Mouse (Mus musculus): Measurements from ENCODE around the gene Aldh1l1. TPM values are rescaled to one million over a fixed set of nuclear protein-coding genes. Genes with fewer than 3 reads are reported as not detected.

Aldh1l1 gene
- polyA plus RNA-seq, 1 experiment from 2014 or later = 8.1 TPM

- no peaks in the 10 kb centered on the region for H3K9me3 ChIP-seq (replicated peaks)
- no peak for ATAC-seq
- no peaks in the 10 kb centered on the region for H3K36me3 ChIP-seq (ENCODE audit: poor library complexity, severe bottlenecking)
- H3K4me1 ChIP-seq = peaks cover 5% of the 10 kb centered on the region; the same call in 1 of the 2 replicates
- WGBS = 70% methylated on average over 7 of the region's 7 CpGs
- H3K4me3 ChIP-seq = no peak overlapping the region
- H3K9ac ChIP-seq = no peak overlapping the region
- H3K27ac ChIP-seq = no peak overlapping the region
- no peak overlapping the region for H3K4me2 ChIP-seq
- H3K27me3 ChIP-seq = peaks cover 11% of the 10 kb centered on the region
Observed at GRCm38 (mm10) chr6:90603126-90603525, 116.9 kb downstream of the Aldh1l1 start.

GRCm38 (mm10) chr6:90604130-90604529 lies 117.9 kb downstream of the Aldh1l1 start:
- H3K27me3 ChIP-seq = peaks cover 11% of the 10 kb centered on the region
- no peak overlapping the region for H3K9ac ChIP-seq
- ATAC-seq = no peak
- H3K4me3 ChIP-seq = peak overlapping the region; percentile 56
- WGBS = 61% methylated on average over 3 of the region's 3 CpGs
- peaks cover 5% of the 10 kb centered on the region; the same call in 1 of the 2 replicates for H3K4me1 ChIP-seq
- no peak overlapping the region for H3K27ac ChIP-seq
- peak overlapping the region; percentile 74 for H3K4me2 ChIP-seq
- H3K36me3 ChIP-seq (ENCODE audit: poor library complexity, severe bottlenecking) = no peaks in the 10 kb centered on the region
- no peaks in the 10 kb centered on the region for H3K9me3 ChIP-seq (replicated peaks)

- WGBS = 1% methylated on average over 49 of the region's 49 CpGs
- Histone ChIP-seq H3K36me3 (ENCODE audit: poor library complexity, severe bottlenecking) (no peaks in the 10 kb centered on the region), H3K4me2 (peak within 1 kb of the TSS; percentile 74), H3K27me3 (peaks cover 11% of the 10 kb centered on the region), H3K4me3 (peak within 1 kb of the TSS; percentile 56), H3K4me1 (peaks cover 5% of the 10 kb centered on the region; the same call in 1 of the 2 replicates), H3K9ac (peak within 1 kb of the TSS; percentile 68), H3K27ac (no peak within 1 kb of the TSS), H3K9me3 (replicated peaks) (no peaks in the 10 kb centered on the region)
- ATAC-seq = peak; percentile 90
Observed at GRCm38 (mm10) chr6:90604533-90605297, 118.5 kb downstream of the Aldh1l1 start, which contains the start of gene Slc41a3. Slc41a3 (plus strand) TSS chr6:90604725.

- WGBS = 25% methylated on average over 5 of the region's 5 CpGs
- Histone ChIP-seq H3K4me2 (peak overlapping the region; percentile 74), H3K27ac (no peak overlapping the region), H3K4me1 (peaks cover 5% of the 10 kb centered on the region; the same call in 1 of the 2 replicates), H3K9me3 (replicated peaks) (no peaks in the 10 kb centered on the region), H3K27me3 (peaks cover 11% of the 10 kb centered on the region), H3K4me3 (peak overlapping the region; percentile 56), H3K9ac (peak overlapping the region; percentile 68), H3K36me3 (ENCODE audit: poor library complexity, severe bottlenecking) (no peaks in the 10 kb centered on the region)
- ATAC-seq = no peak
Observed at GRCm38 (mm10) chr6:90605298-90605665, 119.1 kb downstream of the Aldh1l1 start.

- H3K9me3 ChIP-seq (replicated peaks) = no peaks in the 10 kb centered on the region
- peaks cover 5% of the 10 kb centered on the region; the same call in 1 of the 2 replicates for H3K4me1 ChIP-seq
- no peaks in the 10 kb centered on the region for H3K36me3 ChIP-seq (ENCODE audit: poor library complexity, severe bottlenecking)
- H3K9ac ChIP-seq = no peak overlapping the region
- no peak overlapping the region for H3K4me3 ChIP-seq
- peaks cover 11% of the 10 kb centered on the region for H3K27me3 ChIP-seq
- no peak overlapping the region for H3K4me2 ChIP-seq
- ATAC-seq = no peak
- no peak overlapping the region for H3K27ac ChIP-seq
- 26% methylated on average over 7 of the region's 7 CpGs for WGBS
Observed at GRCm38 (mm10) chr6:90606538-90606937, 120.3 kb downstream of the Aldh1l1 start.

- no peaks in the 10 kb centered on the region for H3K9me3 ChIP-seq (replicated peaks)
- H3K27me3 ChIP-seq = peaks cover 11% of the 10 kb centered on the region
- H3K4me1 ChIP-seq = peaks cover 5% of the 10 kb centered on the region; the same call in 1 of the 2 replicates
- H3K4me2 ChIP-seq = no peak overlapping the region
- H3K36me3 ChIP-seq (ENCODE audit: poor library complexity, severe bottlenecking) = no peaks in the 10 kb centered on the region
- no peak for ATAC-seq
- H3K4me3 ChIP-seq = no peak overlapping the region
- no peak overlapping the region for H3K27ac ChIP-seq
- H3K9ac ChIP-seq = no peak overlapping the region
- WGBS = 14% methylated on average over 5 of the region's 5 CpGs
Observed at GRCm38 (mm10) chr6:90607196-90607595, 121.0 kb downstream of the Aldh1l1 start.

- H3K9me3 ChIP-seq (replicated peaks) = no peaks in the 10 kb centered on the region
- peaks cover 5% of the 10 kb centered on the region; the same call in 1 of the 2 replicates for H3K4me1 ChIP-seq
- H3K9ac ChIP-seq = no peak overlapping the region
- H3K4me2 ChIP-seq = no peak overlapping the region
- H3K36me3 ChIP-seq (ENCODE audit: poor library complexity, severe bottlenecking) = no peaks in the 10 kb centered on the region
- peaks cover 9% of the 10 kb centered on the region for H3K27me3 ChIP-seq
- ATAC-seq = no peak
- H3K4me3 ChIP-seq = no peak overlapping the region
- H3K27ac ChIP-seq = no peak overlapping the region
- WGBS = 75% methylated on average over 6 of the region's 6 CpGs
Observed at GRCm38 (mm10) chr6:90608186-90608585, 122.0 kb downstream of the Aldh1l1 start.

GRCm38 (mm10) chr6:90610248-90610647 lies 124.0 kb downstream of the Aldh1l1 start:
- ATAC-seq = no peak
- 92% methylated on average over 5 of the region's 5 CpGs for WGBS

GRCm38 (mm10) chr6:90613277-90613676 lies 127.0 kb downstream of the Aldh1l1 start:
- H3K36me3 ChIP-seq (ENCODE audit: poor library complexity, severe bottlenecking) = no peaks in the 10 kb centered on the region
- no peaks in the 10 kb centered on the region for H3K27me3 ChIP-seq
- H3K4me1 ChIP-seq = no peaks in the 10 kb centered on the region
- ATAC-seq = no peak
- H3K9me3 ChIP-seq (replicated peaks) = no peaks in the 10 kb centered on the region
- H3K4me3 ChIP-seq = no peak overlapping the region
- WGBS = 87% methylated on average over 8 of the region's 8 CpGs
- no peak overlapping the region for H3K4me2 ChIP-seq
- no peak overlapping the region for H3K27ac ChIP-seq
- no peak overlapping the region for H3K9ac ChIP-seq

More at GRCm38 (mm10) chr6:90610248-90610647, 124.0 kb downstream of the Aldh1l1 start:
- no peak overlapping the region; the same call in 1 of the 2 replicates for H3K27ac ChIP-seq
- no peak overlapping the region for H3K4me3 ChIP-seq
- no peak overlapping the region for H3K4me2 ChIP-seq
- peaks cover 7% of the 10 kb centered on the region for H3K27me3 ChIP-seq
- H3K4me1 ChIP-seq = peaks cover 2% of the 10 kb centered on the region; the same call in 1 of the 2 replicates
- no peaks in the 10 kb centered on the region for H3K9me3 ChIP-seq (replicated peaks)
- no peaks in the 10 kb centered on the region for H3K36me3 ChIP-seq (ENCODE audit: poor library complexity, severe bottlenecking)
- H3K9ac ChIP-seq = no peak overlapping the region

GRCm38 (mm10) chr6:90615362-90615761 lies 129.1 kb downstream of the Aldh1l1 start:
- ATAC-seq = no peak
- 77% methylated on average over 7 of the region's 7 CpGs for WGBS
- H3K27me3 ChIP-seq = no peaks in the 10 kb centered on the region
- no peak overlapping the region for H3K4me3 ChIP-seq
- H3K4me2 ChIP-seq = no peak overlapping the region
- no peak overlapping the region for H3K9ac ChIP-seq
- no peaks in the 10 kb centered on the region for H3K9me3 ChIP-seq (replicated peaks)
- H3K36me3 ChIP-seq (ENCODE audit: poor library complexity, severe bottlenecking) = no peaks in the 10 kb centered on the region
- H3K27ac ChIP-seq = no peak overlapping the region
- no peaks in the 10 kb centered on the region for H3K4me1 ChIP-seq

GRCm38 (mm10) chr6:90615991-90616390 lies 129.8 kb downstream of the Aldh1l1 start:
- no peak for ATAC-seq
- no peaks in the 10 kb centered on the region for H3K9me3 ChIP-seq (replicated peaks)
- WGBS = 82% methylated on average over 6 of the region's 6 CpGs
- H3K4me2 ChIP-seq = no peak overlapping the region
- no peak overlapping the region for H3K27ac ChIP-seq
- H3K4me3 ChIP-seq = no peak overlapping the region
- H3K4me1 ChIP-seq = no peaks in the 10 kb centered on the region
- H3K36me3 ChIP-seq (ENCODE audit: poor library complexity, severe bottlenecking) = no peaks in the 10 kb centered on the region
- no peaks in the 10 kb centered on the region for H3K27me3 ChIP-seq
- H3K9ac ChIP-seq = no peak overlapping the region

GRCm38 (mm10) chr6:90616481-90616880 lies 130.3 kb downstream of the Aldh1l1 start:
- H3K27ac ChIP-seq = no peak overlapping the region
- no peaks in the 10 kb centered on the region for H3K4me1 ChIP-seq
- H3K9ac ChIP-seq = no peak overlapping the region
- no peak overlapping the region for H3K4me3 ChIP-seq
- H3K27me3 ChIP-seq = no peaks in the 10 kb centered on the region
- H3K9me3 ChIP-seq (replicated peaks) = no peaks in the 10 kb centered on the region
- no peak overlapping the region for H3K4me2 ChIP-seq
- WGBS = 88% methylated on average over 6 of the region's 6 CpGs
- H3K36me3 ChIP-seq (ENCODE audit: poor library complexity, severe bottlenecking) = no peaks in the 10 kb centered on the region
- ATAC-seq = no peak

All from forebrain, embryonic 13.5 days (tissue).